Mouse (Mus musculus) heart, postnatal 14 days (tissue): ENCODE data around the gene Layn. TPM values are rescaled to one million over a fixed set of nuclear protein-coding genes. Genes with fewer than 3 reads are reported as not detected.

Experiments
- microRNA-seq, 2 experiments: library from miRNA; unstranded; fragments of <30 nt; microRNA quantifications; one replicate each; pipeline ENCODE4 v1.2.0; 2021 to 2022
- total RNA-seq, 2 experiments: library from RNA; stranded (reverse); gene quantifications; 2 replicates each; pipeline ENCODE4 v1.2.3; 2021

The Layn gene
- total RNA-seq, 2 experiments from 2014 or later, result 8.8 to 9.7 TPM

Small RNA genes within 50 kb of the gene (microRNA-seq; reads per million reads assigned to microRNA genes)
- gene Mir34b, result 7.5 to 16.1 reads per million in 2 experiments
- gene Mir34c, result 272 to 434 reads per million in 2 experiments

Other genes starting within 250 kb of the Layn start
- gene Ppp2r1b, start 231.8 kb downstream of the Layn start, total RNA-seq, result 10 to 100 TPM in 1 of 2 experiments, 1 to 10 TPM in 1; 9.3 to 12.2 TPM
- 10 to 100 TPM; 25.5 to 29.9 TPM for gene Sik2, start 68.0 kb downstream of the Layn start, total RNA-seq
- not detected for gene Btg4, start 16.2 kb downstream of the Layn start, total RNA-seq
- gene 4833427G06Rik, start 25.0 kb upstream of the Layn start, total RNA-seq, result not detected
- gene Gm32742, start 88.4 kb upstream of the Layn start, total RNA-seq, result not detected
- gene Pou2af1, start 136.6 kb upstream of the Layn start, total RNA-seq, result under 1 TPM; 0.48 to 0.61 TPM
- 1 to 10 TPM in 1 of 2 experiments, under 1 TPM in 1; 0.67 to 1.1 TPM for gene Colca2, start 201.5 kb upstream of the Layn start, total RNA-seq